11 mouse cellular contexts compared by ENCODE assay signal in the genomic region with DNA sequence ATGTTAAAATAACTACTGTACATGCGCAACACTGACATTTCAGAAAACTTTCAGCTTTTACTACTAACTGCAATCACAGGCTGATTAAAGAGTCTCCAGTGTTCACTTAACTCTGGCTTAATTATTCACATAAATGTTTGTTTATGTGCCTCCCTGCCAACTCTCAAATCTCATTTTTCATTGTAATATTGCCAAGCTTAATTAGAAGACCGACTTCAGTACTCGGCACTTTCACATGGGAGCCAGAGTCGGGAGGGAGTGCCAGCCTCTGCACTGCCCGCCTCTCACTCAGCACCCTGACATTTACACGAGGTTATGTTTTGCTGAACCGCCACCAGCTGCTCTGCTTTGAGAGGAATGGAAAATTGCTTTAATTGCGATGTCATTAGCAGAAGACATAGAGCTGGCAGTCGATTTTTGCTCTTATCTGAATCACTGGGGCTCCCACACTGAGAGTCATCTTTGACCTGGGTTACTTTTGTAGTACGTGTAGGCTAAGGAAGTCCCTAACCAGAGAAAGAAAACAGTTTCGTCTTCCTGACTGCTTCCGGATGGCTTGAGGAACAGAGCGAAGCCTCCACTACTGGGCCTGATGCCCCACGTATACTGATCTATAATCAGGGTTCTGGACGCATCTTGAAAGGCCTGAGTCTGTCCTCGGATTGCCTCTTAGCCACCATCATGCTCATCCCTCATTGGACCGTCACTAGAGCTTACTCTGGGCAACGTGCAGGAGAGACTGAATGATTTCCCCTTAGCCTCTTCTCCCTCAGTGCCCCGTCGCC. TPM values are rescaled to one million over a fixed set of nuclear protein-coding genes. Genes with fewer than 3 reads are reported as not detected.
DNase-seq lines count a peak whose midpoint lies in the region; ATAC-seq and TF ChIP-seq lines count a peak whose summit lies in the region.
"Had no signal": no experiment of that assay in that cellular context is flagged by ENCODE, and none has a peak within 500 bp of the region (broad histone marks: within the 10 kb centered on the region; RNA-seq: fewer than 3 reads in every experiment).

No protein-coding gene starts in this region.

- no peaks in the 10 kb centered on the region for H3K27me3 ChIP-seq in hindbrain, embryonic 15.5 days
- H3K27me3 ChIP-seq in hindbrain, embryonic 10.5 days (ENCODE audit: insufficient read depth, poor library complexity, severe bottlenecking): no peaks in the 10 kb centered on the region
- H3K27me3 ChIP-seq in forebrain, postnatal 0 days (ENCODE audit: insufficient read depth, low read length): no peaks in the 10 kb centered on the region
- H3K27me3 ChIP-seq: liver, embryonic 15.5 days; midbrain, embryonic 12.5 days; stomach, embryonic 15.5 days had no signal

- ATAC-seq in hindbrain, embryonic 15.5 days (ENCODE audit: low FRiP score, low read depth): peak; percentile 88
- peak; percentile 96 for ATAC-seq in forebrain, postnatal 0 days

- no peaks in the 10 kb centered on the region for H3K36me3 ChIP-seq in hindbrain, embryonic 15.5 days
- peaks cover 30% of the 10 kb centered on the region for H3K36me3 ChIP-seq in hindbrain, embryonic 10.5 days
- H3K36me3 ChIP-seq in forebrain, postnatal 0 days (ENCODE audit: insufficient read depth): no peaks in the 10 kb centered on the region
- H3K36me3 ChIP-seq: liver, embryonic 15.5 days; stomach, embryonic 15.5 days had no signal

- H3K9ac ChIP-seq in hindbrain, embryonic 15.5 days: no peak overlapping the region
- H3K9ac ChIP-seq in forebrain, postnatal 0 days: no peak overlapping the region
- H3K9ac ChIP-seq: liver, embryonic 15.5 days; midbrain, embryonic 12.5 days; stomach, embryonic 15.5 days had no signal

- no peak for TF ChIP-seq CTCF in forebrain, postnatal 0 days (IDR thresholded peaks at IDR 0.05; ENCODE audit: low read depth)

- H3K4me2 ChIP-seq in hindbrain, embryonic 15.5 days: no peak overlapping the region
- H3K4me2 ChIP-seq in forebrain, postnatal 0 days (ENCODE audit: low read depth): peak overlapping the region; percentile 11; the same call in 1 of the 2 replicates
- H3K4me2 ChIP-seq: liver, embryonic 15.5 days; midbrain, embryonic 12.5 days; stomach, embryonic 15.5 days had no signal

- peaks cover 16% of the 10 kb centered on the region for H3K4me1 ChIP-seq in hindbrain, embryonic 15.5 days (replicated peaks)
- H3K4me1 ChIP-seq in hindbrain, embryonic 10.5 days (replicated peaks): no peaks in the 10 kb centered on the region
- peaks cover 6% of the 10 kb centered on the region; the same call in 1 of the 2 replicates for H3K4me1 ChIP-seq in forebrain, postnatal 0 days (ENCODE audit: insufficient read depth)
- H3K4me1 ChIP-seq: midbrain, embryonic 12.5 days; stomach, embryonic 15.5 days had no signal

- 61% methylated on average over 20 of the region's 20 CpGs for WGBS in hindbrain, embryonic 15.5 days
- 88% methylated on average over 20 of the region's 20 CpGs for WGBS in hindbrain, embryonic 10.5 days
- WGBS in forebrain, postnatal 0 days: 40% methylated on average over 20 of the region's 20 CpGs

- no peak overlapping the region for H3K27ac ChIP-seq in hindbrain, embryonic 15.5 days (replicated peaks)
- H3K27ac ChIP-seq in hindbrain, embryonic 10.5 days: no peak overlapping the region
- no peak overlapping the region for H3K27ac ChIP-seq in forebrain, postnatal 0 days (ENCODE audit: low read depth, low read length)
- H3K27ac ChIP-seq: liver, embryonic 15.5 days; midbrain, embryonic 12.5 days; stomach, embryonic 15.5 days had no signal

- DNase-seq in hindbrain, embryonic 10.5 days (ENCODE audit: low spot score): no peak
- peak; percentile 68 for DNase-seq in brain, adult 2 months (ENCODE audit: low read depth, low spot score)
- peak; percentile 73 for DNase-seq in forebrain, postnatal 0 days
- DNase-seq in layer of hippocampus, postnatal 14 days (ENCODE audit: low spot score in 2 of 2): peak; percentile 24 to 70
- DNase-seq in spleen, postnatal 10 days (ENCODE audit: low spot score in 2 of 2): no peak
- DNase-seq in urinary bladder, postnatal 4 days (ENCODE audit: low spot score in 2 of 2): no peak
- DNase-seq in embryo, embryonic 10 days (ENCODE audit: low spot score): no peak

- H3K9me3 ChIP-seq in hindbrain, embryonic 15.5 days: no peaks in the 10 kb centered on the region
- no peaks in the 10 kb centered on the region for H3K9me3 ChIP-seq in hindbrain, embryonic 10.5 days
- no peaks in the 10 kb centered on the region for H3K9me3 ChIP-seq in forebrain, postnatal 0 days (ENCODE audit: low read length)
- H3K9me3 ChIP-seq: liver, embryonic 15.5 days; midbrain, embryonic 12.5 days; stomach, embryonic 15.5 days had no signal

- H3K4me3 ChIP-seq in hindbrain, embryonic 15.5 days: no peak overlapping the region
- no peak overlapping the region for H3K4me3 ChIP-seq in hindbrain, embryonic 10.5 days
- H3K4me3 ChIP-seq in forebrain, postnatal 0 days (ENCODE audit: low read depth, low read length): no peak overlapping the region
- H3K4me3 ChIP-seq: liver, embryonic 15.5 days; midbrain, embryonic 12.5 days; stomach, embryonic 15.5 days had no signal

RNA-seq across cellular contexts. Expression of a gene that starts 52.4 kb away (rescaled TPM):
- polyA plus RNA-seq in hindbrain, embryonic 15.5 days (2015; fragmentation: Nextera tagmentation; extraction: Ambion mirVana): 6.1 and 7.0 TPM in 2 replicates
- 14.0 and 22.9 TPM in 2 replicates for polyA plus RNA-seq in hindbrain, embryonic 10.5 days (2016; fragmentation: Nextera tagmentation; extraction: Ambion mirVana)
- 8.0 and 9.1 TPM in 2 replicates for total RNA-seq in forebrain, postnatal 0 days (2014; rRNA removed)
- polyA plus RNA-seq in forebrain, postnatal 0 days (2015; fragmentation: Nextera tagmentation; extraction: Ambion mirVana): 5.1 and 5.9 TPM in 2 replicates
- total RNA-seq in layer of hippocampus, postnatal 14 days (2021): 10 to 100 TPM; 11.8 to 12.1 TPM

Comparison
In these comparisons a context has a peak if more than half of its experiments do, and no peak if none do; other contexts are left out.
1. DNase-seq: peak in brain, adult 2 months (single experiment), forebrain, postnatal 0 days (single experiment) and layer of hippocampus, postnatal 14 days (2 of 2); none in hindbrain, embryonic 10.5 days (single experiment), spleen, postnatal 10 days (0 of 2), urinary bladder, postnatal 4 days (0 of 2) and embryo, embryonic 10 days (single experiment).